9 mouse cellular contexts compared by ENCODE assay signal in the genomic region with DNA sequence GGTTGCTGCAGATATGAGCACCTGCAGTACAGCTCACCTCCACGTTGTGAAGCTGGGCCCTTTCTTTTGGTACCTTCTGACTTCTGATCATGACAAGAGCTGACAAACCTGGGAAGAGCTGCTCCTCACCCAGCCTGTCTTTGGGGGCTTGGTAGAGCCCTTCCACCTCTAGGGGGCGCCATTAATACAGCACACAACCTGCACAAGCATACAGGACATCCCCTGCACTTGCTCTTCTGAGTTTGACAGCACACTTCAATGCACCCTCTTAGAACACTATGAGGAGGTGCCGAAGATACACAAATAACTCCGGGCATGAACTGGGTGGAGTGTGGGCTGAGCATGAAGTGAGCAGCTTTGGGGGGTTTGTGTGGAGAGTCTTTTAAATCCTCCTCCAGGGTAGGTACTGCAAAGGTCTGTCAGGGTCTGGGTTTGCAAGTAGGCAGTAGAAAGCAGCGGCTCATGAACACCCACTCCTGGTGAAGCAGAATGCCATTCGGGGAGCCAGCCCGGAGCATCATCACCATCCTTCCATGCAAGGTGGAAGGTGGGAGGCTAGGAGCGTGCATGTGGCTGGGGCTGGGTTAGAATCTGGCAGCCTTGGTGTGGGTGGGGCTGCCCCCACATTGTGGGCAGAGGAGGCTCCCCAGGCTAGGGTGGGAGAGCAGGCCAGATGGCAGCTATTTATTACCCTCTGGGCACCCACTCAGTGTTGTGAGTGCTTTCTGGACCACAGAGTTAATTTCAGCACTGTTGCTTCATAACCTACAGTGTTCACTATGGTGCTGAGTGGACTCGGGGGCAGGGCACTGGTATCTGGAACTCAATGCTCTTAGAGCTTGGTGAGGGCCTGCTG. TPM values are rescaled to one million over a fixed set of nuclear protein-coding genes. Genes with fewer than 3 reads are reported as not detected.
DNase-seq lines count a peak whose midpoint lies in the region; ATAC-seq lines count a peak whose summit lies in the region.
"Had no signal": no experiment of that assay in that cellular context is flagged by ENCODE, and none has a peak within 500 bp of the region (broad histone marks: within the 10 kb centered on the region; RNA-seq: fewer than 3 reads in every experiment).

No protein-coding gene starts in this region.

- 52% methylated on average over 9 of the region's 9 CpGs for WGBS in heart, embryonic 10.5 days
- WGBS in liver, embryonic 13.5 days (ENCODE audit: insufficient replicate concordance) = 61% methylated on average over 9 of the region's 9 CpGs

- peak; percentile 46 for DNase-seq in ES-CJ7 (ENCODE audit: low read depth, low spot score)
- peak; percentile 72 for DNase-seq in adrenal gland, postnatal 10 days
- DNase-seq in embryo, embryonic 9.5 days (ENCODE audit: extremely low spot score) = peak; percentile 52
- peak; percentile 88 for DNase-seq in heart, embryonic 10.5 days (ENCODE audit: low spot score)
- peak; percentile 49 to 59 for DNase-seq in kidney, postnatal 25 days
- peak; percentile 14 for DNase-seq in liver, embryonic 13.5 days
- peak; percentile 75 for DNase-seq in retina, postnatal 1 day

- H3K9ac ChIP-seq in liver, embryonic 13.5 days = no peak overlapping the region
- H3K9ac ChIP-seq: liver, embryonic 15.5 days had no signal

- H3K36me3 ChIP-seq in heart, embryonic 10.5 days = 0 out of 2 replicates have a peak, but pooled peaks cover 4% of the 10 kb centered on the region
- 0 out of 2 replicates have a peak, but pooled peaks cover 4% of the 10 kb centered on the region for H3K36me3 ChIP-seq in liver, embryonic 13.5 days

- ATAC-seq in liver, embryonic 13.5 days (ENCODE audit: low read depth) = no peak
- no peak for ATAC-seq in megakaryocyte, adult 5-6 weeks (ENCODE audit: poor library complexity, severe bottlenecking)

- 0 out of 2 replicates have a peak overlapping the region, but pooled peaks have one; percentile 5 for H3K4me3 ChIP-seq in heart, embryonic 10.5 days
- H3K4me3 ChIP-seq in liver, embryonic 13.5 days (replicated peaks) = no peak overlapping the region
- H3K4me3 ChIP-seq: liver, embryonic 15.5 days had no signal

- H3K27ac ChIP-seq in heart, embryonic 10.5 days = peak overlapping the region; percentile 87
- H3K27ac ChIP-seq in liver, embryonic 13.5 days = no peak overlapping the region
- H3K27ac ChIP-seq: liver, embryonic 15.5 days had no signal

- peaks cover 79% of the 10 kb centered on the region for H3K4me1 ChIP-seq in heart, embryonic 10.5 days
- no peaks in the 10 kb centered on the region for H3K4me1 ChIP-seq in liver, embryonic 13.5 days (replicated peaks)
- H3K4me1 ChIP-seq: liver, embryonic 15.5 days had no signal

- no peak overlapping the region for H3K4me2 ChIP-seq in liver, embryonic 13.5 days
- H3K4me2 ChIP-seq: liver, embryonic 15.5 days had no signal

- H3K27me3 ChIP-seq in heart, embryonic 10.5 days (ENCODE audit: insufficient read depth, poor library complexity, severe bottlenecking) = no peaks in the 10 kb centered on the region
- H3K27me3 ChIP-seq in liver, embryonic 13.5 days = no peaks in the 10 kb centered on the region
- H3K27me3 ChIP-seq: liver, embryonic 15.5 days had no signal

- H3K9me3 ChIP-seq in heart, embryonic 10.5 days = no peaks in the 10 kb centered on the region
- H3K9me3 ChIP-seq in liver, embryonic 13.5 days (replicated peaks) = no peaks in the 10 kb centered on the region
- H3K9me3 ChIP-seq: liver, embryonic 15.5 days had no signal

RNA-seq across cellular contexts. Expression of gene D430042O09Rik, which starts 59.5 kb away (rescaled TPM):
- 10 to 100 TPM; 16.7 to 17.8 TPM for total RNA-seq in adrenal gland, postnatal 10 days (2021)
- polyA plus RNA-seq in heart, embryonic 10.5 days (2016; fragmentation: Nextera tagmentation; extraction: Ambion mirVana) = 9.2 and 11.1 TPM in 2 replicates
- polyA plus RNA-seq in liver, embryonic 13.5 days (2015; fragmentation: Nextera tagmentation; extraction: Ambion mirVana) = 1.5 TPM in 2 replicates
- total RNA-seq in megakaryocyte, adult 5-6 weeks (2015) = 8.0 and 12.1 TPM in 2 replicates
- total RNA-seq in megakaryocyte, adult 5-6 weeks (2017) = 7.9 and 10.2 TPM in 2 replicates

RNA-seq across cellular contexts. Expression of gene Gtf3c1, which starts 59.6 kb away (rescaled TPM):
- total RNA-seq in adrenal gland, postnatal 10 days (2021) = 10 to 100 TPM; 55.0 to 67.9 TPM
- polyA plus RNA-seq in heart, embryonic 10.5 days (2016; fragmentation: Nextera tagmentation; extraction: Ambion mirVana) = 36.2 and 43.6 TPM in 2 replicates
- polyA plus RNA-seq in liver, embryonic 13.5 days (2015; fragmentation: Nextera tagmentation; extraction: Ambion mirVana) = 7.1 and 9.0 TPM in 2 replicates
- 12.7 and 13.0 TPM in 2 replicates for total RNA-seq in megakaryocyte, adult 5-6 weeks (2015)
- 22.4 and 27.5 TPM in 2 replicates for total RNA-seq in megakaryocyte, adult 5-6 weeks (2017)

Comparison
In these comparisons a context has a peak if more than half of its experiments do, and no peak if none do; other contexts are left out.
1. DNase-seq: peak in every context shown above with its lines; median percentile 88 in heart, embryonic 10.5 days; 75 in retina, postnatal 1 day; 72 in adrenal gland, postnatal 10 days; 54 in kidney, postnatal 25 days; 52 in embryo, embryonic 9.5 days; 46 in ES-CJ7; 14 in liver, embryonic 13.5 days.